Mouse (Mus musculus): ENCODE results near the gene Mamstr.

DNA sequence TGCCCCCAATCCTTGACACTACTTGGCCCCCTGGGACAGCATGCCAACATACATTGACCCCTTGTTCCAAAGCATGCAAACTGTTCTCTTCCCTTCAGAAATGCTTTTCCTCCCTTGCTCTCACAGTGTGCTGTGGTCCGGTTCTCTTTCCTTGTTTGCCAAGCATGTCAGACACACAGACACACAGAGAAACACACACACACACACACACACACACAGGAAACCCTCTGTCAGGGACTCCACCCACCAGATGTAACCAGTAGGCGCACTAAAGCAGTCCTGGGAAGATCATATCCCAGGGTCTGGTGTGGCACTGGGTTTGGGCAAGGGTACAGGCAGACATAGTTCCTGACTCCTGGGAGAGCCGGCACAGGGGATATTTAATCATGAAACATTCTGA, 47.1 kb downstream of the Mamstr start:
- TF ChIP-seq CTCF (IDR thresholded peaks at IDR 0.05; ENCODE audit: borderline replicate concordance, insufficient read depth, low read depth, low read length) (no peak), POLR2A (IDR thresholded peaks at IDR 0.05; ENCODE audit: borderline replicate concordance, insufficient read depth, low read length) (no peak)
